Comparison of ENCODE assay signal across 8 mouse cellular contexts in genomic region chr2:167544004-167544356, GRCm38 (mm10). TPM values are rescaled to one million over a fixed set of nuclear protein-coding genes. Genes with fewer than 3 reads are reported as not detected.
DNase-seq lines count a peak whose midpoint lies in the region; ATAC-seq lines count a peak whose summit lies in the region.

No protein-coding gene starts in this region.

- peaks cover 66% of the 10 kb centered on the region for H3K4me1 ChIP-seq in heart, embryonic 10.5 days
- H3K4me1 ChIP-seq in hindbrain, embryonic 16.5 days (ENCODE audit: control insufficient read depth, insufficient read depth, low read depth, low read length), result peaks cover 4% of the 10 kb centered on the region; the same call in 1 of the 2 replicates

- 5% methylated on average over 4 of the region's 4 CpGs for WGBS in heart, embryonic 10.5 days
- 6% methylated on average over 4 of the region's 4 CpGs for WGBS in hindbrain, embryonic 16.5 days

- H3K9me3 ChIP-seq in heart, embryonic 10.5 days, result no peaks in the 10 kb centered on the region
- no peaks in the 10 kb centered on the region for H3K9me3 ChIP-seq in hindbrain, embryonic 16.5 days (ENCODE audit: control insufficient read depth, low read length)

- peak overlapping the region; percentile 88 for H3K27ac ChIP-seq in heart, embryonic 10.5 days
- peak overlapping the region; percentile 59; the same call in 1 of the 2 replicates for H3K27ac ChIP-seq in hindbrain, embryonic 16.5 days (ENCODE audit: low read depth, low read length)

- intact Hi-C loops in heart, postnatal 36 days (cut with DNase I), result no loop called here

- H3K4me2 ChIP-seq in hindbrain, embryonic 16.5 days (ENCODE audit: low read length), result no peak overlapping the region

- no peak for ATAC-seq in hindbrain, embryonic 16.5 days
- no peak for ATAC-seq in megakaryocyte, adult 5-6 weeks (ENCODE audit: poor library complexity, severe bottlenecking)

- H3K36me3 ChIP-seq in heart, embryonic 10.5 days, result peaks cover 15% of the 10 kb centered on the region
- H3K36me3 ChIP-seq in hindbrain, embryonic 16.5 days (ENCODE audit: control insufficient read depth, insufficient read depth, low read length), result no peaks in the 10 kb centered on the region

- 0 out of 2 replicates have a peak overlapping the region, but pooled peaks have one; percentile 3 for H3K4me3 ChIP-seq in heart, embryonic 10.5 days
- H3K4me3 ChIP-seq in hindbrain, embryonic 16.5 days (ENCODE audit: low read length), result no peak overlapping the region

- H3K27me3 ChIP-seq in heart, embryonic 10.5 days (ENCODE audit: insufficient read depth, poor library complexity, severe bottlenecking), result peaks cover 30% of the 10 kb centered on the region; the same call in 1 of the 2 replicates
- H3K27me3 ChIP-seq in hindbrain, embryonic 16.5 days (replicated peaks; ENCODE audit: control insufficient read depth, insufficient read depth, low read length), result peaks cover 10% of the 10 kb centered on the region

- no peak for DNase-seq in heart, embryonic 10.5 days (ENCODE audit: low spot score)
- DNase-seq in heart, postnatal 36 days, result no peak
- DNase-seq in embryo, embryonic 11 days, result peak; percentile 64
- peak; percentile 76 for DNase-seq in lung, postnatal 25 days (ENCODE audit: low spot score)
- DNase-seq in cerebellum, postnatal 36 days, result no peak
- DNase-seq in frontal cortex, postnatal 14 days (ENCODE audit: low spot score in 2 of 2), result no peak

- H3K9ac ChIP-seq in hindbrain, embryonic 16.5 days (ENCODE audit: low read depth, low read length), result no peak overlapping the region

RNA-seq across cellular contexts. Expression of gene Snai1, which starts 6.0 kb away (rescaled TPM):
- 21.8 and 42.2 TPM in 2 replicates for polyA plus RNA-seq in heart, embryonic 10.5 days (2016; fragmentation: Nextera tagmentation; extraction: Ambion mirVana)
- total RNA-seq in heart, postnatal 36 days (2021), result 1 to 10 TPM; 1.5 to 2.0 TPM
- polyA plus RNA-seq in hindbrain, embryonic 16.5 days (2015; fragmentation: Nextera tagmentation; extraction: Ambion mirVana), result 4.5 and 8.4 TPM in 2 replicates
- total RNA-seq in megakaryocyte, adult 5-6 weeks (2015), result 0.40 and 1.8 TPM in 2 replicates
- 0.40 TPM in 1 of 2 replicates, not detected in the other for total RNA-seq in megakaryocyte, adult 5-6 weeks (2017)

RNA-seq across cellular contexts. Expression of gene Spata2, which starts 51.3 kb away (rescaled TPM):
- polyA plus RNA-seq in heart, embryonic 10.5 days (2016; fragmentation: Nextera tagmentation; extraction: Ambion mirVana), result 16.5 and 17.4 TPM in 2 replicates
- total RNA-seq in heart, postnatal 36 days (2021), result 10 to 100 TPM; 13.6 to 14.6 TPM
- 30.5 and 33.6 TPM in 2 replicates for polyA plus RNA-seq in hindbrain, embryonic 16.5 days (2015; fragmentation: Nextera tagmentation; extraction: Ambion mirVana)
- total RNA-seq in megakaryocyte, adult 5-6 weeks (2015), result 9.0 and 11.3 TPM in 2 replicates
- 6.3 and 10.3 TPM in 2 replicates for total RNA-seq in megakaryocyte, adult 5-6 weeks (2017)

RNA-seq across cellular contexts. Expression of gene Rnf114, which starts 51.5 kb away (rescaled TPM):
- polyA plus RNA-seq in heart, embryonic 10.5 days (2016; fragmentation: Nextera tagmentation; extraction: Ambion mirVana), result 71.2 and 90.0 TPM in 2 replicates
- 10 to 100 TPM; 68.2 to 70.1 TPM for total RNA-seq in heart, postnatal 36 days (2021)
- polyA plus RNA-seq in hindbrain, embryonic 16.5 days (2015; fragmentation: Nextera tagmentation; extraction: Ambion mirVana), result 112 and 115 TPM in 2 replicates
- total RNA-seq in megakaryocyte, adult 5-6 weeks (2015), result 59.7 and 61.7 TPM in 2 replicates
- 36.3 and 37.8 TPM in 2 replicates for total RNA-seq in megakaryocyte, adult 5-6 weeks (2017)

Comparison
In these comparisons a context has a peak if more than half of its experiments do, and no peak if none do; other contexts are left out.
1. DNase-seq: peak in embryo, embryonic 11 days (single experiment) and lung, postnatal 25 days (single experiment); none in heart, embryonic 10.5 days (single experiment), heart, postnatal 36 days (0 of 2), cerebellum, postnatal 36 days (0 of 2) and frontal cortex, postnatal 14 days (0 of 2).